Mouse (Mus musculus) midbrain, embryonic 11.5 days (tissue): ENCODE measurements around the gene Ubl4b. TPM values are rescaled to one million over a fixed set of nuclear protein-coding genes. Genes with fewer than 3 reads are reported as not detected.

Experiments used
- ATAC-seq: fragments of 200-750 bp; cut with Nextera tagmentation; 2 replicates; pipeline ENCODE4 v1.8.0; 2017; ENCODE audit warnings: moderate TSS enrichment, moderate library complexity; ENCODE audit not compliant: low FRiP score
- DNase-seq: peaks from one replicate; pipeline ENCODE4 v3.0.0; 2015; ENCODE audit warnings: low spot score; ENCODE audit errors: missing footprints
- H3K27ac ChIP-seq: fragments of 300-500 bp; sonication (generic); 2 replicates; pipeline ENCODE4 v1.5.1; 2014; ENCODE audit warnings: low read depth, low read length
- H3K27me3 ChIP-seq: fragments of 300-500 bp; sonication (generic); 2 replicates; pipeline ENCODE4 v1.6.1; 2014; ENCODE audit warnings: mild to moderate bottlenecking, low read length, moderate library complexity, mixed read lengths; ENCODE audit not compliant: control insufficient read depth, insufficient read depth
- H3K36me3 ChIP-seq: fragments of 300-500 bp; sonication (generic); 2 replicates; pipeline ENCODE4 v1.6.1; 2014; ENCODE audit warnings: mild to moderate bottlenecking, low read length, moderate library complexity, mixed read lengths; ENCODE audit not compliant: control insufficient read depth, insufficient read depth
- H3K4me1 ChIP-seq: fragments of 300-500 bp; sonication (generic); 2 replicates; pipeline ENCODE4 v1.6.1; 2014; ENCODE audit warnings: low read length; ENCODE audit not compliant: control insufficient read depth, insufficient read depth
- H3K4me2 ChIP-seq: fragments of 300-500 bp; sonication (generic); 2 replicates; pipeline ENCODE4 v1.6.1; 2014; ENCODE audit warnings: mild to moderate bottlenecking, moderate library complexity
- H3K4me3 ChIP-seq: fragments of 300-500 bp; sonication (generic); 2 replicates; pipeline ENCODE4 v1.5.1; 2014; ENCODE audit warnings: low read depth, low read length
- H3K9ac ChIP-seq: fragments of 300-500 bp; sonication (generic); 2 replicates; pipeline ENCODE4 v1.6.1; 2014; ENCODE audit warnings: low read length
- H3K9me3 ChIP-seq: fragments of 300-500 bp; sonication (generic); 2 replicates; pipeline ENCODE4 v1.6.1; 2016; ENCODE audit warnings: low read length; ENCODE audit not compliant: control insufficient read depth
- WGBS: fragments of 180-500 bp; shearing (Covaris S2); extraction: QIAGEN DNeasy Blood & Tissue Kit; methylation state at CpG from one replicate; pipeline ENCODE4 v1.1.7; 2014; 5-methylcytosine and 5-hydroxymethylcytosine counted together
- polyA plus RNA-seq: library from polyadenylated mRNA; unstranded; fragments of >200 nt; fragmentation: Nextera tagmentation; extraction: Ambion mirVana; gene quantifications from 2 replicates; pipeline ENCODE4 v1.2.1, GENCODE M21; 2014

The Ubl4b gene
- polyA plus RNA-seq, 1 experiment from 2014 or later: not detected

- no peaks in the 10 kb centered on the region for H3K36me3 ChIP-seq
- no peaks in the 10 kb centered on the region for H3K9me3 ChIP-seq
- peak overlapping the region; percentile 46 for H3K4me3 ChIP-seq
- peak; percentile 83 for ATAC-seq
- DNase-seq: peak; percentile 95
- no peak overlapping the region for H3K27ac ChIP-seq
- WGBS: 5% methylated on average over 55 of the region's 55 CpGs
- H3K9ac ChIP-seq: peak overlapping the region; percentile 55
- peaks cover 10% of the 10 kb centered on the region; the same call in 1 of the 2 replicates for H3K4me1 ChIP-seq
- peak overlapping the region; percentile 97 for H3K4me2 ChIP-seq
- peaks cover 41% of the 10 kb centered on the region for H3K27me3 ChIP-seq
Observed at GRCm38 (mm10) chr3:107516776-107517630, 37.9 kb downstream of the Ubl4b start.

DNA sequence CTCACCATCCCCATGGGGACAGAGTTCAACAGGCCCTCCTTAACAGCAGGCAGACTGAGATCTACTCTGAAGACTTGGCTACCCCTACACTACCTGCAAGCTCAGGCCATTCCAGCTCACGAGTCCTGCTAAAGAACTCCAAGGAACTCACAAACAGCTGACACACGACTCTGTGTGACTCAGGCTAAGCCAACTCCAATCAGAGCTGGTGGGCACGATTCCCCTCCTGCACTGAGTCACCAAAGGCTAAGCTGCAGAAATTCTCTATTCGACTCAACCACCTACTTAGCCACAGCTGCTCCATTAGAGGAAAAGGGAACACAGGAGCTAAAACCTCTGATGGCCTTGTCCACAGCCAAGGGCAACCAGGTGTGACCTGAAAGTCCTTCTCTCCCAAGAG, 38.9 kb downstream of the Ubl4b start:
- ATAC-seq (no peak), DNase-seq (no peak)
- H3K9me3 ChIP-seq: no peaks in the 10 kb centered on the region
- no peak overlapping the region for H3K4me3 ChIP-seq
- H3K4me1 ChIP-seq: peaks cover 10% of the 10 kb centered on the region; the same call in 1 of the 2 replicates
- H3K27me3 ChIP-seq: peaks cover 41% of the 10 kb centered on the region
- no peaks in the 10 kb centered on the region for H3K36me3 ChIP-seq
- 79% methylated on average over 4 of the region's 4 CpGs for WGBS
- H3K4me2 ChIP-seq: no peak overlapping the region
- H3K9ac ChIP-seq: no peak overlapping the region
- no peak overlapping the region for H3K27ac ChIP-seq

- H3K27me3 ChIP-seq: peaks cover 8% of the 10 kb centered on the region
- peaks cover 3% of the 10 kb centered on the region for H3K4me1 ChIP-seq
- H3K9me3 ChIP-seq: no peaks in the 10 kb centered on the region
- H3K9ac ChIP-seq: no peak overlapping the region
- no peak overlapping the region for H3K27ac ChIP-seq
- H3K36me3 ChIP-seq: no peaks in the 10 kb centered on the region
- ATAC-seq: no peak
- WGBS: 78% methylated on average over 3 of the region's 3 CpGs
- no peak overlapping the region for H3K4me2 ChIP-seq
- no peak overlapping the region for H3K4me3 ChIP-seq
- peak; percentile 10 for DNase-seq
Observed at GRCm38 (mm10) chr3:107511416-107511815, 43.5 kb downstream of the Ubl4b start.

GRCm38 (mm10) chr3:107508696-107509095, 46.2 kb downstream of the Ubl4b start:
- Histone ChIP-seq H3K9me3 (no peaks in the 10 kb centered on the region), H3K27me3 (no peaks in the 10 kb centered on the region), H3K4me3 (no peak overlapping the region), H3K9ac (no peak overlapping the region), H3K27ac (no peak overlapping the region), H3K4me1 (peaks cover 11% of the 10 kb centered on the region), H3K4me2 (no peak overlapping the region), H3K36me3 (no peaks in the 10 kb centered on the region)
- DNase-seq (peak; percentile 60), ATAC-seq (no peak)
- WGBS: 88% methylated on average over 8 of the region's 8 CpGs

DNA sequence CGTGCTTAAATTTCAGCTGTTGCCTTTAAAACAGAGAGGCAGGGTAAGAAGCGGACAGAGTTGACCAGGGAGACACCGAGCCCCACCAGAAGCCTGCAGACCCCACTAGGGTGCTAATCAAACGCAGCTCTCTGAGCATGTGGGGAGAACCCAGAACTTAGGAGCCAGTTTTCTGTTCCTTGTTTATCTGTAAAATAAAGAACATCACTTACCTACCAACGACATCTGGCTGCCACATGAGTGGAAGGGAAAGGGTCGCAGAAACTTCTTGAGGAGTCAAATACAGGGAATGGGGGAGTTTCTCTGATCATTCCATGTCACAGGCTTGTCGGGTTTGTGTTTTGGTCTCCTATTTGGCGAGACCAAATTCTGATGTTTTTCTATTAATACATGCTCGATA, 46.9 kb downstream of the Ubl4b start:
- no peak for ATAC-seq
- Histone ChIP-seq H3K36me3 (no peaks in the 10 kb centered on the region), H3K27ac (no peak overlapping the region), H3K4me2 (no peak overlapping the region), H3K4me1 (peaks cover 11% of the 10 kb centered on the region), H3K27me3 (no peaks in the 10 kb centered on the region), H3K9me3 (no peaks in the 10 kb centered on the region), H3K4me3 (no peak overlapping the region), H3K9ac (no peak overlapping the region)
- DNase-seq: no peak
- 74% methylated on average over 9 of the region's 9 CpGs for WGBS

DNA sequence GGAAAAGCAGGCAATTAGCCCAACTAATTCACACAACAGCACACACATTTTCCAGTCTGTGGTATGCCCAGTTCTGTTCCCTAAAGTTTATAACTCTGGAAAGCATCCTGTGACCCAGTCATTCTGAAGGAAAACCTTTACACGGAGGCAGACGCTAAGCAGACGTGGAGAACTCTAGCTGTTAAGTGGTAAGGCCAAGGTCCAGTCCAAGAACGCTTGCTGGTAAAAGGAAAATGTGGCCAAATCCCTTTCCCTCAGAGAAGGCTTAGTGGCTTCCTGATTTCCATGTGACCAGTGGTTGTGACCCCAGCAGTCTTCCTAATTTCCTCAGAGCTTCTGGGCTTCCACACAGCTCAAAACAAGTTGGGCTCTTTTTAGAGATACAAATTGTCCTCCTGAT, 48.3 kb downstream of the Ubl4b start:
- DNase-seq: peak; percentile 78
- no peak overlapping the region for H3K4me2 ChIP-seq
- H3K4me1 ChIP-seq: peaks cover 11% of the 10 kb centered on the region
- H3K9ac ChIP-seq: no peak overlapping the region
- 50% methylated on average over 4 of the region's 4 CpGs for WGBS
- H3K27me3 ChIP-seq: no peaks in the 10 kb centered on the region
- ATAC-seq: no peak
- H3K4me3 ChIP-seq: no peak overlapping the region
- no peak overlapping the region for H3K27ac ChIP-seq
- H3K36me3 ChIP-seq: no peaks in the 10 kb centered on the region
- no peaks in the 10 kb centered on the region for H3K9me3 ChIP-seq

DNA sequence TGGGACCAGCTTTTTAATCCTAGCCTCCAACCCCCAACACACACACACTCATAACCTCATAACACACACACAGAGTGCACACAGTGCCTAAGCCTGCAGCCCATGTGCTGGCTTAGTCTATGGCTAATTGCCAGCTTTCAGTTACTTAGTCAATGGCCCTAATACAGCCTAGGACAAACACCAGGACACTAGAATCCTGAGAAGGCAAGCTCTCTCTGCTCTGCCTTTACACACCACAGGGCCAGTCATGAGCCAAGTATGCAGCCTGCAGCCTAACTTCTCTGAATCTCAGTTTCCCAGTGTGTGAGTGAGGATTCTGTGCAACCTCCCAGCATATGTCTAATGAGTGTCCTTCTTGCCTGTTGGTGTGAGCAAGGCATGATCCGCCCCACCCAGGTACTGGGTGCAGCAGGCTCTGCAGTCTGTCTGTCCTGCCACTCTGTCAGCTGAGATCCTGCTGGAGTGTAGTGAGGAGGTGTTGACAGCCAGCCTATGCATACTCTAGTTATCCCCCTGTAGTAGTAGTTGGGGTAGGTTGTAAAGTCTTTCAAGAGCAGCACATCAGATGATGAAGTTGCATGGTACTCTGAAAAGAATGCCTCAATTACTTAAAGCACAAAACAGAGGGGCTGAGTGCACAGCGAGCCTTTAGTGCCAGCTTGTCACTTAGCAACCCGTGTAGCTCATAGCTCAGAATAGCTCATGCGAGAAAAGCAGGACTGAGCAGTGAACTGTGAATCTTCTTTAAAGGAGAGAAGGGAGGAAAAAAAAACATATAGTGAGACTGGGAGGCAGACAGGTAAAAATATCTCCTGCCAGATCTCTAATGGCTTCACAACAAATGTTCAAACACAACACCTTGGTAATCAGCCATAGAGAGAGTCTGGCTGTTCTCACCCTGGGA, 49.2 kb downstream of the Ubl4b start:
- H3K4me2 ChIP-seq: no peak overlapping the region
- no peak overlapping the region for H3K9ac ChIP-seq
- H3K27ac ChIP-seq: no peak overlapping the region
- H3K27me3 ChIP-seq: no peaks in the 10 kb centered on the region
- 29% methylated on average over 4 of the region's 4 CpGs for WGBS
- DNase-seq (peak; percentile 83), ATAC-seq (peak; percentile 55; the same call in 1 of the 2 replicates)
- H3K36me3 ChIP-seq: no peaks in the 10 kb centered on the region
- H3K4me1 ChIP-seq: peaks cover 11% of the 10 kb centered on the region
- no peak overlapping the region for H3K4me3 ChIP-seq
- no peaks in the 10 kb centered on the region for H3K9me3 ChIP-seq

- no peaks in the 10 kb centered on the region for H3K36me3 ChIP-seq
- H3K4me2 ChIP-seq: no peak overlapping the region
- no peak overlapping the region for H3K4me3 ChIP-seq
- H3K27ac ChIP-seq: no peak overlapping the region
- no peak overlapping the region for H3K9ac ChIP-seq
- peaks cover 11% of the 10 kb centered on the region for H3K4me1 ChIP-seq
- DNase-seq (peak; percentile 12), ATAC-seq (no peak)
- WGBS: 55% methylated on average over 1 of the region's 1 CpGs
- no peaks in the 10 kb centered on the region for H3K9me3 ChIP-seq
- no peaks in the 10 kb centered on the region for H3K27me3 ChIP-seq
Observed at GRCm38 (mm10) chr3:107504542-107504941, 50.3 kb downstream of the Ubl4b start.

- Histone ChIP-seq H3K4me3 (no peak overlapping the region), H3K27me3 (no peaks in the 10 kb centered on the region), H3K27ac (no peak overlapping the region), H3K36me3 (no peaks in the 10 kb centered on the region), H3K9ac (no peak overlapping the region), H3K4me1 (peaks cover 11% of the 10 kb centered on the region), H3K9me3 (no peaks in the 10 kb centered on the region), H3K4me2 (no peak overlapping the region)
- DNase-seq (no peak), ATAC-seq (no peak)
- WGBS: 80% methylated on average over 2 of the region's 2 CpGs
Observed at GRCm38 (mm10) chr3:107503716-107504115, 51.2 kb downstream of the Ubl4b start.
